Mouse (Mus musculus) frontal cortex, postnatal 10 days (tissue): ENCODE results near the gene Slc30a2.
"Not testable (repeated sequence)": the region's sequence is repeated elsewhere in the genome, so short reads cannot be mapped to it uniquely, and the experiment has no call there.

Experiments
- DNase-seq, 2 experiments: peaks; one replicate each; pipeline ENCODE4 v3.0.0; 2022; ENCODE audit warnings: low spot score in 2 of 2, mixed read lengths in 1 of 2

Gene Slc30a2

GRCm38 (mm10) chr4:134343071-134344031 lies at the start of gene Slc30a2:
Gene Slc30a2, plus strand, starts transcription at chr4:134343181.
- no peak for DNase-seq

DNA sequence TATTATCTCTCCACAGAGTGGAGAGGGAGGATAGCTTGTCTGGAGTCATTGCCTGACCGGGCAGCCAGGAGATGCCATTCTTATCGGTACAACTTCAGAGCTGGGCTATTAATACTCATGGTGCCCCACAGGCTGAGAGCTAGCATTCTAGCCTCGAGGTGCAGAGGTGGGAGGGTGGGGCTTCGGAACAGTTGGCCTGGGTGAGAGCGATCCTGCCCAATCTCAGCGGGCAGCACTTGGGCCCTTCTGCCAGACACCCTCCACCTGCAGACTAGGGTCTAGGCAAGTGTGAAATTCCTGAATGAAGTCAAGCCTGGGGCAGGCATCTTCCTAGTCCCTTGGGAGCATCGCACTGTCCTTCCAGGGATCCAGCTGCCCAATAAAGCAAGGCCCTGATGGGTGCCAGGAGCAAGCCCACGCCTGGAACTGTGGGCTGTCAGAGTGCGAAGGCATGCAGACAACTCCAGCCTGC lies 49.3 kb upstream of the Slc30a2 start:
- no peak for DNase-seq

DNA sequence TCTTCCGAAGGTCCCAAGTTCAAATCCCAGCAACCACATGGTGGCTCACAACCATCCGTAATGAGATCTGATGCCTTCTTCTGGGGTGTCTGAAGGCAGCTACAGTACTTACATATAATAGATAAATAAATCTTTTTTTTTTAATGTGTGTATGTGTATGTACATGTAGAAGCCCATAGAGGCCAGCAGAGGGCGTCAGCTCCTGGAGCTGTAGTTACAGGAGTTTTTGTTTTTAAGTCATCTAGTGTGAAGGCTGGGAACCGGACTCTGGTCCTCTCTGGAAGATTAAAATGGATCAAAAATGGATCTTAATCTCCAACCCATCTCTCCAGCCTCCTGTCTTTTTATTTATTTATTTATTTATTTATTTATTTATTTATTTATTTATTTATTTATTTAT lies 46.9 kb upstream of the Slc30a2 start:
- DNase-seq: not testable (repeated sequence)

DNA sequence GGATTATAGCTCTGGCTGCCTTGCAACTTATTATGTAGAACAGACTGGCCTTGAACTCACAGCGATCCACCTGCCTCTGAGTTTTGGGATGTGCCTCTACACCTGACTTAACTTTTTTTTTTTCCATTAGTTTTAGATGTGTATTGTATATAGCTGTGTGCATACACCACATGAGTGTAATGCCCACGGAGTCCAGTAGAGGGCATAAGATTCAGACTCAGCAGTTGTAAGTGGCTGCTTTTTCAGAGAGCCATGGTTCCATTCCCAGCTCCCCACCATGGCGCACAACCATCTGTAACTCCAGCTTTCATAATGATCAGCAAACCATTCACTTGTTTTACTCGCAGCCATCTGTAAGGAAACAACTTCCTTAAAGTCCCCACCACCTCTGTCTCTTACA lies 46.5 kb upstream of the Slc30a2 start:
- no peak for DNase-seq

GRCm38 (mm10) chr4:134297369-134297768 lies 45.6 kb upstream of the Slc30a2 start:
- no peak for DNase-seq

DNA sequence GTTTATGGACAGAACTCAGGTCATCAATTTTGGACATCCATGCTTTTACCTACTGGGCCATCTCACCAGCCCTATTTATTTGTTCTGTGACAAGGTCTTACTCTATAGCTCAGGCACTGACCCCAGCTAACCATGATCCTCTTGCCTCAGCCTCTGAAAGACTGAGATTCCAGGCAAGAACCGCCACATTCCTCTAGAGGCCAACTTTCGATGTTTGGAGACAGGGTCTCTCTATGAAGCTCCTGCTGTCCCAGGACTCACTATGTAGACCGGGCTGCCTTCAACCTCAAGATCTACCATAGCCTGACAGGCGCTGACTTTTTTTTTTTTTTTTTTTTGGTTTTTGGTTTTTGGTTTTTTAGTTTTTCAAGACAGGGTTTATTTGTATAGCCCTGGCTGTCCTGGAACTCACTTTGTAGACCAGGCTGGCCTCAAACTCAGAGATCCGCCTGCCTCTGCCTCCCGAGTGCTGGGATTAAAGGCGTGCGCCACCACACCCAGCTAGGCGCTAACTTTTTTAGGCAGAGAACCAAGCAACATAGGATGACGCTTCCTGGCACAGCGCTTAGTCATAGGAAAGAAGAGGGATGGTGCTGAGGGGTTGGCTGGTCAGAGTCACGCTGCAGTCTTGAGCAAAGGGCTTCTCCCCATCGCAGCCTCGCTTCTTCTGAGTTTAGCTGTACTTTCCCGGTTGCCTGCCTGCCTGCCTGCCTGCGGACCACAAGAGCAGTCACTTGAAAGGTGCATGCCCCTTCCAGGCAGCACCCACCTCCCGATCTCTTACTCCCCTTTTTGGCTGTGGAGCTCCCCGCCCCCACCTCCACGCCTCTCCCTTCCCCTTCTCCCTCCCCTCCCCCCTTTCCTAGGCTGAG lies 44.1 kb upstream of the Slc30a2 start:
- DNase-seq: no peak

DNA sequence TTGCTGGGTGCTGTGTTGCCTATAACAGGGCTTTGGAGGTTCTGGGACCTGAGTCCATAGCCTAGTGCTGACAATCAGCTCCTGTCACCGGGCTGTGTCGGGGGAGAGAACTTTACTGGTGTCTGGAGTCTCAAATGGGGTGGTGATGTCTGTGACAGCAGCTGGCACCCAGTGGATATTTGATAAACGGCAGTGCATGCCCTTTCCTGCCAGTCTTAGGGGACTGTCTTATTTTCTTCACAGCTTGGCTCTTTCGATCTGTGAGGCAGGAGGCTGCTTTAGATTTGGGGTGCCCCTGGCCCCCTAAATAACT lies 43.5 kb upstream of the Slc30a2 start:
- no peak for DNase-seq

DNA sequence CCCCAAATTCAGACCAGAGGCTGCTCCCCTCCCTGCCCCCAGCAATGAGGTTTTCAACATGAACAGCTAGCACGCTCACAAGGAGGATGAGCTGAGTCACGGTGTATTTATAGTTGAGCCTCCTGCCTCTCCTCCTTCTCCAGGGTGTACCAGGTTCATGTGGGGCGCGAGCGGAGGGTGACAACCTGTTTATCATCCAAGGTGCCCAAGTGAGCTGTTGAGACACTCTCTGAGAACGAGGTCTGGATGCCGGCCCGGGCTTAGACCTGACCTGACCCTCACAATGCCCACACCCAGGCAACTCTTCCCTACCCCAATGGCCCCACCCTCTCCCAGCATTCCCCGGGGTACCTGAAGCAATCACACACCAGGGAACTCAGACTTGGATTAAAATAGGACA lies 42.7 kb upstream of the Slc30a2 start:
- DNase-seq: no peak

DNA sequence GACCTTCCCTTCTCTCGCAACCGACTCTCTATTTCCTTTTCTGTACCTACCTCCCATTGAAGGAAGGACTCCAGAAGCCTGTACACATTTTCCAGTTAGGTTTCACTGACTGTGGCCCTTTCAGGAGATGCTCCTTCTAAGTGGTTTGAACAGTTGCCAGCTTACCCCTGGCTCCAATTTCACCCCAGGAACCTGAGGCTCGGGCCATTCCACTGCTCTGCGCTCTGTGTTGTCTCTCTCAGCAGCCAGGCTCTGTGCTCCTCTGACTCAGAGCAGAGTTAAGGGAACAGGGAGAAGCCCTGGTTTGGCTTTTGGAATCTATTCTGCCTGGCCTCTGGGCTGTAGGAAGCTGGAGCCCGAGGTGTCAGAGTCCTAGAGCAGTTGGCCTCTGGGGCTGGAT lies 40.9 kb upstream of the Slc30a2 start:
- DNase-seq: no peak

DNA sequence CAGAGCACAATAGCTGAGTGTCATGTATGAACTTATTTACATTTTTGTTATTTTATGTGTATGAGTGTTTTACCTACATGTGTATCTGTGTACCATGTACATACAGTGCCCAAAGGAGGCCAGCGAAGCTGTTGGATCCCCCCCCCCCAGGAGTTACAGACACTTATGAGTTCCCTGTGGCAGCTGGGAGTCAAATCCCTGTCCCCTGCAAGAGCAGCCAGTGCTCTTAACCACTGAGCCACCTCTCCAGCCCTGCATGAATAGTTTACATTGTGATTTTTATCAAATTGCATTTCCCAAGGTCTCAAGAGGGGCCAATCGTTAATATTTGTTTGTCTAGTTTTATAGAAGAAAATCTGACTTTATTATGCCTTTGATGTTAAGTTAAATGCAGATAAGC lies 36.0 kb upstream of the Slc30a2 start:
- DNase-seq: no peak

- peak; percentile 64 to 67 for DNase-seq
These were observed 35.5 kb upstream of the Slc30a2 start for GRCm38 (mm10) chr4:134307367-134308072.

GRCm38 (mm10) chr4:134310106-134310505 lies 32.9 kb upstream of the Slc30a2 start:
- DNase-seq: no peak

- DNase-seq: no peak
These were observed 32.3 kb upstream of the Slc30a2 start for GRCm38 (mm10) chr4:134310656-134311055.

DNA sequence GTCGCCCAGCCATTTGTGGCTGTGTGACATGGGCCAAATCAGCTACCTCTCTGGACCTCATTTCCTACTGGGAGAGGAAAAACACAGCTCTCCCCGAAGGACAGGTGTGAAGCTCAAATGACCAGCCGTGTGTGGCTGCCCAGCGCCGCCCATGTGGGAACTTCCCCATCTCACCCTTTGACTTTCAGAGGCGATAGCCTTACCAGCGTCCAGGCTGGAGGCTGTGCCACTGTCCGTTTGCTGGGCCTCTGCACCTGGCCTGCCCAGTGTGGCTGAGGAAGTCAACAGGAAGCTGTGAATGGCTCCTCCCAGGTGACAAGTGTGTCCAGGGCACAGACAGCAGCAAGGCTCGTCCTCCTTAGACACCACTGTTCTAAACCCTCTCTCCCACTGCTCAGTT lies 31.2 kb upstream of the Slc30a2 start:
- DNase-seq: no peak

GRCm38 (mm10) chr4:134312341-134312740 lies 30.6 kb upstream of the Slc30a2 start:
- no peak for DNase-seq

GRCm38 (mm10) chr4:134312901-134313300 lies 30.1 kb upstream of the Slc30a2 start:
- DNase-seq: no peak

DNA sequence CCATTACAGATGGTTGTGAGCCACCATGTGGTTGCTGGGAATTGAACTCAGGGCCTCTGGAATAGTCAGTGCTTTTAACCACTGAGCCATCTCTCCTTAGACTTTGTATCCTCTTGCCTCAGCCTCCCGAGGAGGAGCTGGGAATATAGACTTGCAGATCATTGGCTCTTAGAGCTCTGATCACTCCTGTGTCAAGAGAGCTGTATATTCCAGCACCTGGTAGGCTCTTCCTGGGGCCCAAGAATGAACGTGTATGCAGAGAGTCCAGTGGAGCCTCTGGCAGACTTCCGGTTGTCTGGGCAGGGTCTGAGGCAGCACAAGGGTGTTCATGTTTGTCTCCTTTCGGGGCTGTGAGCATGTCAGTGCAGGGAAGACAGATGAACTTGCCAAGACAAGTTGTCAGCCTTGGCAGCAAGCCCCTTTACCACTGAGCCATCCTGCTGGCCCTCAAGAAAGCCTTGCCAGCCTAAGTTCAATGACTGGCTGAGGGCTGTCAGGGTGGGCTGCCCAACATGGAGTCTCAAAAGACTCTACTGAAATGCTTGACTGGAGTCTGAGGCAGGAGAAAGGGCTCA lies 28.8 kb upstream of the Slc30a2 start:
- no peak for DNase-seq

- no peak for DNase-seq
These were observed 28.1 kb upstream of the Slc30a2 start, which contains the start of gene Trim63 for GRCm38 (mm10) chr4:134314876-134315275. Gene Trim63, plus strand, starts transcription at chr4:134315120.

GRCm38 (mm10) chr4:134315470-134315869 lies 27.5 kb upstream of the Slc30a2 start:
- DNase-seq: no peak

GRCm38 (mm10) chr4:134316390-134316789 lies 26.6 kb upstream of the Slc30a2 start:
- no peak for DNase-seq

DNA sequence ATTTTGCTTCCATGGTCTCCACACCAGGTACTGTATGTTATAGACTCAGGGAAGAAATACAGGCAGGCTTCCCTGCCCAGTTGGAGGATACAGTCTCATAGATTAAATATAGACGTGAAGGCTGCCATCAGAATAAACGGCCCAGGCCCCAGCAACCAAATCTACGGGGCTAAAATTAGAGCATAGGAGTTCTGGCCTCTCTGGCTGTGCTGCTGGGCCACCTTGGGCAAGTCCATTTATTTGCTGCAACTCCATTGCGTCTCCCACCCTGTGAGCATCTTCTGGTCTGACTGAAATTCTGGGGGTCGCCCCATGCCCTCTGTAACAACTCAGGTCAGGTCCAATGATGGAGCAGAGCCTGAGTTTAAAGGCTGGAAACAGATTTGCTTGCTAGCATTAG lies 23.9 kb upstream of the Slc30a2 start:
- DNase-seq: no peak

DNA sequence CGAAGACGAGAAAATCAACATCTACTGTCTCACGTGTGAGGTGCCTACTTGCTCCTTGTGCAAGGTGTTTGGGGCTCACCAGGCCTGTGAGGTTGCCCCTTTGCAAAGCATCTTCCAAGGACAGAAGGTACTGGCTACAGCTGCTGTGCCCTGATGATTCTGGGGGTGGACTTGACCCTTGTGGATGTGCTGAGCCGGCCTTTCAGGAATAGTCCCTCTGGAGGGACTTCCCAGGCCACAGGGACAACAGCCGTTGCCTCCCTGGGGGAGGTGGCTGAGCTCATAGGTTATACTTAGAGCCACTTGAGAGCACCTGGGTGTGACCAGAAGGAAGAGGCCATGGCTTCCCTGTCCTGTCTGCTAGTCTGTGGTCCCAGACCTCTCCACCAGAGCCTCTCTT lies 23.3 kb upstream of the Slc30a2 start:
- no peak for DNase-seq
